Mouse (Mus musculus): Measurements from ENCODE around the gene Tkt. TPM values are rescaled to one million over a fixed set of nuclear protein-coding genes. Genes with fewer than 3 reads are reported as not detected.

Tkt gene
- polyA plus RNA-seq (2014; fragmentation: Illumina TruSeq; extraction: RNeasy Lipid Tissue Mini Kit (QIAGEN cat#74804); ENCODE audit: low read depth, low replicate concordance), result 0.84 TPM

DNA sequence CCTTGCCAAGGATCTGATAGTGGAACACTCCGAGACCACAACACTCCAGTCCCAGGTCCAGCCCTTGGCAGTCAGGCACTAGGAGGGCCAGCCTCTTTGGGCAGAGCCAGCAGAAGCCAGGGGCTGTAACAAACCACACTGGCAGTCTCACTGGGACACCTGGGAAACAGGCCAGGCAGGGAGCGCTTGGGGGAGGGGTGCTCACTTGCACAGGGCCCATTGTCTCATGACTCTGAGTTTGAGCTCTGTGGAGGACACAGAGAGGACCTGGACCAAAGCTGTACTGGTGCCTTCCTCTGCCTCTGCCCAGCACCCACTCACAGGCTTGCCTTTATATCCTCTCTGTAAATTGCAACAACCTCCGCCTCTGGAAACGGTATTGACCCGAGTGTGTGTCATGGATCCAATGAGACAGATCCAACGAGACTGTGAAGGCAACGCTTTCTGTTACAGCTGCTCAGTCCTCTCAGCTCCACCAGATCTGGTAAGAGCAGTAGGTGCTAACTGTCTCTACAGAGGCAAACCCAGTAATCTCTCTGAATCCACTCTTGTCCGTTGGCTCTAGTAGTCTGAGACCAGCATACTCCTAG is at the start of gene Tkt:
Gene Tkt (plus strand): TSS at position 229 of the 590 bp plus-strand sequence.

Other genes starting within 250 kb of the Tkt start
- 9.0 TPM for gene Dcp1a, start 68.8 kb upstream of the Tkt start, polyA plus RNA-seq (2014; fragmentation: Illumina TruSeq; extraction: RNeasy Lipid Tissue Mini Kit (QIAGEN cat#74804); ENCODE audit: low read depth, low replicate concordance)
- gene Cacna1d, start 56.9 kb upstream of the Tkt start, polyA plus RNA-seq (2014; fragmentation: Illumina TruSeq; extraction: RNeasy Lipid Tissue Mini Kit (QIAGEN cat#74804); ENCODE audit: low read depth, low replicate concordance), result 4.5 TPM
- gene Prkcd, start 77.9 kb downstream of the Tkt start, polyA plus RNA-seq (2014; fragmentation: Illumina TruSeq; extraction: RNeasy Lipid Tissue Mini Kit (QIAGEN cat#74804); ENCODE audit: low read depth, low replicate concordance), result 65.6 TPM
- gene Rft1, start 106.0 kb downstream of the Tkt start, polyA plus RNA-seq (2014; fragmentation: Illumina TruSeq; extraction: RNeasy Lipid Tissue Mini Kit (QIAGEN cat#74804); ENCODE audit: low read depth, low replicate concordance), result 6.2 TPM
- gene Sfmbt1, start 166.5 kb downstream of the Tkt start, polyA plus RNA-seq (2014; fragmentation: Illumina TruSeq; extraction: RNeasy Lipid Tissue Mini Kit (QIAGEN cat#74804); ENCODE audit: low read depth, low replicate concordance), result 73.5 TPM

Data from testis, adult 10 weeks (tissue).